Mouse (Mus musculus): ENCODE data around the gene Olfr1383.

DNA sequence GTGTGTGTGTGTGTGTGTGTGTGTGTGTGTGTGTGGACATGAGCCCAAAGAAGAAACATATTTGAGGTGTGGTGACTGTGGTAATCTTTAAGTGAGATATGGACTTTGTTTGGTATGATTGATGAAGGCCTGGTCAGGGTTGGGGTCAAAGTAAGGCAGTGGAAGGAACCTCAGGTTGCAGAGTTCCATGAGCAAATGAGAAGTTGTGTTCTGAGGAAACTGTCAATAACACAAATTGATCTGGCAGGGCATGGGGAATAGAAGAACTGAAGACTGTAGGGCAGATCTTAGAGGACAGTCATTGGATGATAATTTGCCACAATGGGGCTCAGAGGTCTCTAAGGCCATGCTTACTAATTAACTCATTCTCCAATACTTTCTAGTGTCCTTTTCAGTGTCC is at the start of gene Olfr1383:
- TF ChIP-seq CTCF (IDR thresholded peaks at IDR 0.05) (no peak), EP300 (IDR thresholded peaks at IDR 0.05) (no peak)
